Mouse (Mus musculus) A20 (cell line): Measurements from ENCODE around the gene Ccdc136.

ENCODE experiments used
- DNase-seq: peaks from one replicate; pipeline ENCODE4 v3.0.0-alpha.2; 2011; ENCODE audit warnings: low read depth, low spot score

The Ccdc136 gene

GRCm38 (mm10) chr6:29436461-29436934 is 40.4 kb downstream of the Ccdc136 start:
- peak; percentile 31 for DNase-seq

GRCm38 (mm10) chr6:29439251-29439650 is 43.1 kb downstream of the Ccdc136 start:
- no peak for DNase-seq

- no peak for DNase-seq
Observed at GRCm38 (mm10) chr6:29439789-29440188, 43.7 kb downstream of the Ccdc136 start.

GRCm38 (mm10) chr6:29444773-29445172 is 48.7 kb downstream of the Ccdc136 start:
- peak; percentile 57 for DNase-seq

- no peak for DNase-seq
Observed at GRCm38 (mm10) chr6:29445354-29445753, 49.2 kb downstream of the Ccdc136 start.

GRCm38 (mm10) chr6:29449858-29450257 is 53.7 kb downstream of the Ccdc136 start:
- peak; percentile 49 for DNase-seq

GRCm38 (mm10) chr6:29450667-29451066 is 54.6 kb downstream of the Ccdc136 start:
- no peak for DNase-seq

- no peak for DNase-seq
Observed at GRCm38 (mm10) chr6:29461502-29461901, 65.4 kb downstream of the Ccdc136 start.

GRCm38 (mm10) chr6:29463388-29463787 is 67.3 kb downstream of the Ccdc136 start:
- DNase-seq = no peak

- DNase-seq = peak; percentile 98
Observed at GRCm38 (mm10) chr6:29467583-29468354, 71.7 kb downstream of the Ccdc136 start, which contains the start of gene Atp6v1f. Gene Atp6v1f (plus strand): TSS chr6:29467718.

- no peak for DNase-seq
Observed at GRCm38 (mm10) chr6:29468851-29469250, 72.7 kb downstream of the Ccdc136 start.

GRCm38 (mm10) chr6:29471137-29471536 is 75.0 kb downstream of the Ccdc136 start, which contains the start of gene Atp6v1fnb:
Gene Atp6v1fnb (plus strand): TSS chr6:29471437.
- DNase-seq = no peak

GRCm38 (mm10) chr6:29473941-29474691 is 78.0 kb downstream of the Ccdc136 start:
- DNase-seq = no peak

- DNase-seq = no peak
Observed at GRCm38 (mm10) chr6:29474736-29475135, 78.6 kb downstream of the Ccdc136 start.
